Mouse (Mus musculus): ENCODE measurements around the gene Hps1. TPM values are rescaled to one million over a fixed set of nuclear protein-coding genes. Genes with fewer than 3 reads are reported as not detected.

Hps1 gene
- total RNA-seq, 2 experiments from 2014 or later, result 1.3 to 1.4 TPM

- intact Hi-C loops (cut with DNase I; ENCODE audit: low total_unique reads), result no loop called here
- DNase-seq, result no peak
Measured at GRCm38 (mm10) chr19:42725973-42726350, 53.8 kb downstream of the Hps1 start.

- no peak for DNase-seq
- intact Hi-C loops (cut with DNase I; ENCODE audit: low total_unique reads), result no loop called here
Measured at GRCm38 (mm10) chr19:42725056-42725972, 54.5 kb downstream of the Hps1 start.

GRCm38 (mm10) chr19:42723302-42723701 lies 56.5 kb downstream of the Hps1 start:
- DNase-seq, result no peak
- intact Hi-C loops (cut with DNase I; ENCODE audit: low total_unique reads), result no loop called here

- DNase-seq, result no peak
- intact Hi-C loops (cut with DNase I; ENCODE audit: low total_unique reads), result no loop called here
Measured at GRCm38 (mm10) chr19:42722500-42722899, 57.3 kb downstream of the Hps1 start.

- intact Hi-C loops (cut with DNase I; ENCODE audit: low total_unique reads), result no loop called here
- no peak for DNase-seq
Measured at GRCm38 (mm10) chr19:42718101-42718500, 61.7 kb downstream of the Hps1 start.

- DNase-seq, result no peak
- intact Hi-C loops (cut with DNase I; ENCODE audit: low total_unique reads), result no loop called here
Measured at GRCm38 (mm10) chr19:42717668-42718067, 62.1 kb downstream of the Hps1 start.

GRCm38 (mm10) chr19:42716507-42716906 lies 63.3 kb downstream of the Hps1 start:
- intact Hi-C loops (cut with DNase I; ENCODE audit: low total_unique reads), result no loop called here
- DNase-seq, result no peak

- no peak for DNase-seq
- intact Hi-C loops (cut with DNase I; ENCODE audit: low total_unique reads), result no loop called here
Measured at GRCm38 (mm10) chr19:42713770-42714169, 66.0 kb downstream of the Hps1 start.

Other genes with a start within 250 kb of the Hps1 start
- gene Loxl4, start 167.2 kb downstream of the Hps1 start, total RNA-seq (2021), result 1 to 10 TPM; 2.5 to 3.1 TPM
- 1 to 10 TPM; 1.7 to 2.0 TPM for gene Pyroxd2, start 27.2 kb downstream of the Hps1 start, total RNA-seq (2021)

Data from gastrocnemius, postnatal 14 days (tissue).